Mouse (Mus musculus) hindbrain, embryonic 14.5 days (tissue): ENCODE measurements around the gene Zfp444. TPM values are rescaled to one million over a fixed set of nuclear protein-coding genes. Genes with fewer than 3 reads are reported as not detected.
"Not testable (repeated sequence)": the region's sequence is repeated elsewhere in the genome, so short reads cannot be mapped to it uniquely, and the experiment has no call there.

Experiments
- ATAC-seq: fragments of 200-750 bp; cut with Nextera tagmentation; 2 replicates; pipeline ENCODE4 v1.8.0; 2017; ENCODE audit warnings: moderate number of reproducible peaks, mild to moderate bottlenecking, moderate TSS enrichment, moderate library complexity; ENCODE audit not compliant: low FRiP score
- DNase-seq: peaks from one replicate; pipeline ENCODE4 v3.0.0-alpha.2; 2015; ENCODE audit warnings: low spot score
- H3K27ac ChIP-seq: fragments of 300-500 bp; sonication (generic); 2 replicates; pipeline ENCODE4 v1.5.1; 2014; ENCODE audit warnings: mild to moderate bottlenecking, moderate library complexity
- H3K27me3 ChIP-seq: fragments of 300-500 bp; sonication (generic); 2 replicates; pipeline ENCODE4 v1.6.1; 2014; ENCODE audit warnings: mild to moderate bottlenecking, low read length, mixed read lengths; ENCODE audit not compliant: control insufficient read depth, insufficient read depth
- H3K36me3 ChIP-seq: fragments of 300-500 bp; sonication (generic); replicated peaks from 2 replicates; pipeline ENCODE4 v1.6.1; 2014; ENCODE audit not compliant: control insufficient read depth, insufficient read depth
- H3K4me1 ChIP-seq: fragments of 300-500 bp; sonication (generic); replicated peaks from 2 replicates; pipeline ENCODE4 v1.6.1; 2014; ENCODE audit warnings: antibody characterized with exemption, low read length, mixed read lengths; ENCODE audit not compliant: control insufficient read depth, insufficient read depth
- H3K4me2 ChIP-seq: fragments of 300-500 bp; sonication (generic); replicated peaks from 2 replicates; pipeline ENCODE4 v1.6.1; 2014; ENCODE audit warnings: mild to moderate bottlenecking, moderate library complexity
- H3K4me3 ChIP-seq: fragments of 300-500 bp; sonication (generic); replicated peaks from 2 replicates; pipeline ENCODE4 v1.5.1; 2014; ENCODE audit warnings: mild to moderate bottlenecking, low read length
- H3K9ac ChIP-seq: fragments of 300-500 bp; sonication (generic); 2 replicates; pipeline ENCODE4 v1.6.1; 2014
- H3K9me3 ChIP-seq: fragments of 300-500 bp; sonication (generic); 2 replicates; pipeline ENCODE4 v1.6.1; 2016; ENCODE audit warnings: low read length; ENCODE audit not compliant: control insufficient read depth
- WGBS: fragments of 180-500 bp; shearing (Covaris S2); extraction: QIAGEN DNeasy Blood & Tissue Kit; methylation state at CpG from one replicate; pipeline ENCODE4 v1.1.7; 2014; 5-methylcytosine and 5-hydroxymethylcytosine counted together
- polyA plus RNA-seq: library from polyadenylated mRNA; unstranded; fragments of >200 nt; fragmentation: Nextera tagmentation; extraction: Ambion mirVana; gene quantifications from 2 replicates; pipeline ENCODE4 v1.2.1, GENCODE M21; 2014

Gene Zfp444
- polyA plus RNA-seq, 1 experiment from 2014 or later, result 74.7 TPM

DNA sequence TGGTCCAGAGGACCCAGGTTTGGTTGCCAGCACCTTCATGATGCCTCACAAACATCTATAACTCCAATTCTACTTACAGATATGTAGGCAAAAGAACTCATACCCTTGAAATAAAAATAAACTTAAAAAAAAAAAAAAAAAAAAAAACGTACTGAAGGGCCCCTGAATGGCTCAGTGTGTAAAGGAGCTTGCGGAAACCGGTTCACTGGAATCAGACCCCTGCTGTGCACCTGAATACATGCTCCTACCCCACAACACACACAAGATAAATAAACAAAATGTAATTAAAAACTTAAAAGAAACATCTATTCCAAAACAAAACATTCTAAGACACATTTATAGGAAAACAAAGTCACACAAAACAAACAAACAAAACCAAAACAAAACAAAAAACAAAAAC, 48.1 kb downstream of the Zfp444 start:
- Histone ChIP-seq H3K4me3 (no peak overlapping the region), H3K36me3 (no peaks in the 10 kb centered on the region), H3K9ac (no peak overlapping the region)

DNA sequence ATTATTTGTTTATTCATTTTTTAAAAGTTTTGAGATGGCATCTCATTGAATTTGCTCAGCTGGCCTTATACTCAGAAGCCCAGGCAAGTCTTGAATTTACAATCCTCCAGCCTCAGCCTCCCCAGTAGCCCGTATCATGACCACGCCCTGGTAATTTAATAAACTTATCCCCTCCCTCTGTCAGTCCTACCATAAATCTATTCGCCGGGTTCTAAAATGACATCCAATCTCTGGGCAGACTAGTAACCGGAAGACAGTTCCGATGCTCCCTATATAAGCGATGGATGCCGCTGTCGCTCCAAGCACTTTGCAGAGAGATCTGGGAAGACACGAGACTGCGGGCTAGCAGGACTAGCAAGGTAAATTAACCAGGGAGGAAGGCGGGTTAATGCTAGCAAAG, 50.0 kb downstream of the Zfp444 start, which contains the start of gene Zscan5b:
TSS of gene Zscan5b (plus strand) at position 301 of the 400 bp plus-strand sequence.
- Histone ChIP-seq H3K36me3 (no peaks in the 10 kb centered on the region), H3K4me1 (no peaks in the 10 kb centered on the region), H3K4me2 (no peak within 1 kb of the TSS), H3K27ac (no peak within 1 kb of the TSS), H3K9me3 (no peaks in the 10 kb centered on the region), H3K9ac (no peak within 1 kb of the TSS), H3K27me3 (no peaks in the 10 kb centered on the region), H3K4me3 (no peak within 1 kb of the TSS)
- no peak for ATAC-seq
- 95% methylated on average over 12 of the region's 12 CpGs for WGBS
- DNase-seq, result no peak

More for the DNA sequence above, 48.1 kb downstream of the Zfp444 start:
- H3K4me2 ChIP-seq, result no peak overlapping the region
- H3K9me3 ChIP-seq, result no peaks in the 10 kb centered on the region
- H3K27me3 ChIP-seq, result no peaks in the 10 kb centered on the region
- 42% methylated on average over 3 of the region's 3 CpGs for WGBS
- no peak overlapping the region for H3K27ac ChIP-seq
- no peaks in the 10 kb centered on the region for H3K4me1 ChIP-seq
- DNase-seq, result no peak
- no peak for ATAC-seq

DNA sequence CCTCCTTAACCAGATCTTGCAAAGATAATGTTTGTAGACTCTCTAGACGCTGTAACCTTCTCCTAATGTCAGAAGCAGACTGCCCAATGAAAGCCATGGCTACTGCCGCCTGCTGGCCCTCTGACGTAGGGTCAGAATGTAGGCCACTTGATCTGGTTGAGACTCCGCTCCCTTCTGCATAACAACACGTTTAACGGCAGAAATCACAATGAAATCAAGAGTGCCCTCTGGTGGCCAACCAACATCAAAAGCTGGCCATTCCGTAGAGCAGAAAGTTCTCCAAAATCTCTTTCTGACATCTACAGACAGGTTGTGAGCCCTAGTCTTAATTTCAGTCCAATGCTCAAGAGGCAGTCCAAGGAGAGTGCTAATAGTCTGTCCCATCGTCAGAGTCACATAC, 56.5 kb downstream of the Zfp444 start:
- H3K27ac ChIP-seq, H3K27me3 ChIP-seq, ATAC-seq, H3K9ac ChIP-seq, H3K9me3 ChIP-seq, H3K4me3 ChIP-seq, H3K4me2 ChIP-seq, DNase-seq, H3K36me3 ChIP-seq, H3K4me1 ChIP-seq: not testable (repeated sequence)
- 52% methylated on average over 8 of the region's 8 CpGs for WGBS

DNA sequence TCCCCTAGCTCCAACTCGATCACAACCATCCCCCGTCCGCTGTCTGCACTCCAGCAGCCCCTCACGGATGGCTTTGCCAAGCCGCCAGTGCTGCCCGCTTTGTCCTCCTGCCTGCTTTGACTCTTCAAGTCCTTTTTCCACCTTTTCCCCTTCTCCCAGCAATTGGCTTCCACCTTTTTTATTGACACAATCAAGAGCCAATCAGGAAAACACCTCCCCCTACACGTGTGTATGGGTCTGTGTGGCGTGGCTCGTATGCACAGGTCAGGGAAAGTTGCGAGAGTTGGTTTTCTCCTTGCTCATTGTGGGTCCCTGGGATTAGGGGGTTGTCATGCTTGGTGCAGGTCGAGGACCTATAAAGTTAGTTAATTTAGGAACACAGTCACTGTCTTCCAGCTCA, 67.8 kb downstream of the Zfp444 start:
- DNase-seq (no peak), ATAC-seq (no peak)
- no peak overlapping the region for H3K9ac ChIP-seq
- no peaks in the 10 kb centered on the region for H3K4me1 ChIP-seq
- no peaks in the 10 kb centered on the region for H3K27me3 ChIP-seq
- H3K27ac ChIP-seq, result no peak overlapping the region
- WGBS, result 60% methylated on average over 11 of the region's 11 CpGs
- no peaks in the 10 kb centered on the region for H3K9me3 ChIP-seq
- H3K36me3 ChIP-seq, result no peaks in the 10 kb centered on the region
- no peak overlapping the region for H3K4me2 ChIP-seq
- H3K4me3 ChIP-seq, result no peak overlapping the region

DNA sequence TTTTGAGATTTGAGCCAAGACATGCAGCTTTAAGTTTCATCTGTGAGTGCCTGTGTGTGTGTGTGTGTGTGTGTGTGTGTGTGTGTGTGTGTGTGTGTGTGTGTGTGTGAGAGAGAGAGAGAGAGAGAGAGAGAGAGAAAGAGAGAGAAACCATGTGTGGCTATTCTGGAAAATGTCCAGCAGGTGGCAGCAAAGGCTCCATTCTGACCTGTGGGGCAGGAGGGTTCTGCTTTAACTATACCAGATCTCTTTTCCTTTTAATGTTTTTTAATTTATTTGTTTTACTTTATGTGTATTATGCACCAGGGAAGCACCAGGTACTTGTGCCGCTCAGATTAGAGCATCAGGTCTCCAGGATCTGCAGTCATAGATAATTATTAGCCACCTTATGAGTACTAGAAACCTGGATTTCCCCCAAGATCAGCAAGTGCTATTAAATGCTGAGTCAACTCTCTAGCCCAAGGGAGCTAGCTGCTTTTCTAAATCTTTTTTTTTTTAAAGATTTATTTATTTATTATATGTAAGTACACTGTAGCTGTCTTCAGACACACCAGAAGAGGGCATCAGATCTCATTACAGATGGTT, 68.9 kb downstream of the Zfp444 start:
- WGBS, result 26% methylated on average over 1 of the region's 1 CpGs
- peak; percentile 36 for DNase-seq

More for the DNA sequence above, 68.9 kb downstream of the Zfp444 start:
- not testable (repeated sequence) for ATAC-seq, H3K9ac ChIP-seq, H3K27me3 ChIP-seq, H3K27ac ChIP-seq, H3K4me2 ChIP-seq, H3K4me1 ChIP-seq, H3K4me3 ChIP-seq, H3K36me3 ChIP-seq, H3K9me3 ChIP-seq

Other genes with a start within 250 kb of the Zfp444 start
- gene Vmn1r65, start 161.2 kb upstream of the Zfp444 start, polyA plus RNA-seq, result not detected in 2 replicates
- gene Nlrp4c, start 127.1 kb upstream of the Zfp444 start, polyA plus RNA-seq, result not detected in 2 replicates
- gene Zfp787, start 16.2 kb upstream of the Zfp444 start, polyA plus RNA-seq, result 14.2 and 14.5 TPM in 2 replicates
- not detected in 2 replicates for gene Galp, start 24.9 kb downstream of the Zfp444 start, polyA plus RNA-seq
- not detected in 2 replicates for gene Zscan5b, start 50.1 kb downstream of the Zfp444 start, polyA plus RNA-seq
- not detected in 2 replicates for gene Epp13, start 80.5 kb downstream of the Zfp444 start, polyA plus RNA-seq
- 14.4 and 19.1 TPM in 2 replicates for gene Zfp667, start 114.4 kb downstream of the Zfp444 start, polyA plus RNA-seq
- gene Zfp583, start 159.1 kb downstream of the Zfp444 start, polyA plus RNA-seq, result 14.4 and 18.2 TPM in 2 replicates
- gene Gm3854, start 171.5 kb downstream of the Zfp444 start, polyA plus RNA-seq, result 5.9 and 6.5 TPM in 2 replicates
- 5.7 and 6.6 TPM in 2 replicates for gene Zfp78, start 191.1 kb downstream of the Zfp444 start, polyA plus RNA-seq
- gene Zfp28, start 211.1 kb downstream of the Zfp444 start, polyA plus RNA-seq, result 15.2 and 16.0 TPM in 2 replicates
- 8.2 and 8.3 TPM in 2 replicates for gene Smim17, start 226.5 kb downstream of the Zfp444 start, polyA plus RNA-seq
- not detected in 2 replicates for gene Gm20715, start 238.1 kb downstream of the Zfp444 start, polyA plus RNA-seq